Mouse (Mus musculus) limb, embryonic 11.5 days (tissue): ENCODE measurements at regions not wholly inside any gene's neighbourhood (a gene's known extent, or its start where the extent isn't known, plus 50 kb on each side); places are given as distances from the start of the nearest gene placed in this dataset.
A peak's percentile ranks its signal among the peaks of the same experiment; 100 is the strongest.

Experiments used
- ATAC-seq: fragments of 200-750 bp; cut with Nextera tagmentation; 2 replicates; pipeline ENCODE4 v1.8.0; 2017; ENCODE audit warnings: low read depth; ENCODE audit not compliant: insufficient number of reproducible peaks, low FRiP score, low TSS enrichment
- DNase-seq: peaks from one replicate; pipeline ENCODE4 v3.0.0-alpha.2; 2015; ENCODE audit warnings: low spot score
- H3K27ac ChIP-seq: fragments of 300-500 bp; sonication (generic); replicated peaks from 2 replicates; pipeline ENCODE4 v1.5.1; 2014; ENCODE audit warnings: low read depth, mild to moderate bottlenecking, low read length
- H3K27me3 ChIP-seq: fragments of 300-500 bp; sonication (generic); 2 replicates; pipeline ENCODE4 v1.6.1; 2014; ENCODE audit warnings: mild to moderate bottlenecking, low read length, mixed read lengths; ENCODE audit not compliant: control insufficient read depth, insufficient read depth
- H3K36me3 ChIP-seq: fragments of 300-500 bp; sonication (generic); 2 replicates; pipeline ENCODE4 v1.6.1; 2014; ENCODE audit warnings: mild to moderate bottlenecking, low read length, moderate library complexity, mixed read lengths; ENCODE audit not compliant: control insufficient read depth, insufficient read depth
- H3K4me1 ChIP-seq: fragments of 300-500 bp; sonication (generic); 2 replicates; pipeline ENCODE4 v1.6.1; 2014; ENCODE audit warnings: low read length, mixed read lengths; ENCODE audit not compliant: control insufficient read depth, insufficient read depth
- H3K4me2 ChIP-seq: fragments of 300-500 bp; sonication (generic); 2 replicates; pipeline ENCODE4 v1.6.1; 2014; ENCODE audit warnings: low read depth, mild to moderate bottlenecking, moderate library complexity; ENCODE audit not compliant: severe bottlenecking
- H3K4me3 ChIP-seq: fragments of 300-500 bp; sonication (generic); 2 replicates; pipeline ENCODE4 v1.5.1; 2014; ENCODE audit warnings: low read depth, low read length
- H3K9ac ChIP-seq: fragments of 300-500 bp; sonication (generic); 2 replicates; pipeline ENCODE4 v1.6.1; 2014; ENCODE audit warnings: mild to moderate bottlenecking, low read length
- H3K9me3 ChIP-seq: fragments of 300-500 bp; sonication (generic); 2 replicates; pipeline ENCODE4 v1.6.1; 2016; ENCODE audit warnings: low read length; ENCODE audit not compliant: control insufficient read depth
- WGBS: fragments of 180-500 bp; shearing (Covaris S2); extraction: QIAGEN DNeasy Blood & Tissue Kit; methylation state at CpG from one replicate; pipeline ENCODE4 v1.1.7; 2014; 5-methylcytosine and 5-hydroxymethylcytosine counted together

- no peaks in the 10 kb centered on the region for H3K27me3 ChIP-seq
- no peak overlapping the region for H3K9ac ChIP-seq
- WGBS: 87% methylated on average over 2 of the region's 2 CpGs
Observed at GRCm38 (mm10) chr5:53329591-53329990, 62.7 kb downstream of the Smim20 start.

GRCm38 (mm10) chr5:53336704-53337103 lies 69.8 kb downstream of the Smim20 start:
- no peaks in the 10 kb centered on the region for H3K4me1 ChIP-seq
- no peak overlapping the region for H3K27ac ChIP-seq
- H3K9ac ChIP-seq: no peak overlapping the region
- no peak overlapping the region for H3K4me3 ChIP-seq
- H3K36me3 ChIP-seq: no peaks in the 10 kb centered on the region
- H3K9me3 ChIP-seq: no peaks in the 10 kb centered on the region
- ATAC-seq (no peak), DNase-seq (no peak)
- H3K4me2 ChIP-seq: no peak overlapping the region
- 92% methylated on average over 6 of the region's 6 CpGs for WGBS
- no peaks in the 10 kb centered on the region for H3K27me3 ChIP-seq

More at GRCm38 (mm10) chr5:53329591-53329990, 62.7 kb downstream of the Smim20 start:
- DNase-seq (no peak), ATAC-seq (no peak)
- Histone ChIP-seq H3K27ac (no peak overlapping the region), H3K9me3 (no peaks in the 10 kb centered on the region), H3K4me3 (no peak overlapping the region), H3K4me1 (0 out of 2 replicates have a peak, but pooled peaks cover 2% of the 10 kb centered on the region), H3K4me2 (no peak overlapping the region), H3K36me3 (no peaks in the 10 kb centered on the region)

- WGBS: 53% methylated on average over 3 of the region's 3 CpGs
- Histone ChIP-seq H3K4me2 (no peak overlapping the region), H3K27me3 (no peaks in the 10 kb centered on the region), H3K9me3 (no peaks in the 10 kb centered on the region), H3K4me1 (no peaks in the 10 kb centered on the region), H3K36me3 (no peaks in the 10 kb centered on the region), H3K27ac (no peak overlapping the region), H3K4me3 (no peak overlapping the region), H3K9ac (no peak overlapping the region)
- ATAC-seq: no peak
- no peak for DNase-seq
Observed at GRCm38 (mm10) chr5:53337816-53338215, 70.9 kb downstream of the Smim20 start.

- ATAC-seq (no peak), DNase-seq (no peak)
- Histone ChIP-seq H3K4me3 (no peak overlapping the region), H3K4me1 (0 out of 2 replicates have a peak, but pooled peaks cover 7% of the 10 kb centered on the region), H3K4me2 (no peak overlapping the region), H3K9ac (no peak overlapping the region), H3K27me3 (no peaks in the 10 kb centered on the region), H3K9me3 (no peaks in the 10 kb centered on the region), H3K36me3 (no peaks in the 10 kb centered on the region), H3K27ac (no peak overlapping the region)
- 87% methylated on average over 8 of the region's 8 CpGs for WGBS
Observed at GRCm38 (mm10) chr5:53345164-53345563, 78.3 kb downstream of the Smim20 start.

GRCm38 (mm10) chr5:53346028-53346427 lies 79.1 kb downstream of the Smim20 start:
- 68% methylated on average over 8 of the region's 8 CpGs for WGBS
- H3K9me3 ChIP-seq: no peaks in the 10 kb centered on the region
- H3K4me2 ChIP-seq: no peak overlapping the region
- H3K9ac ChIP-seq: no peak overlapping the region
- H3K27ac ChIP-seq: no peak overlapping the region
- no peak for ATAC-seq
- DNase-seq: no peak
- H3K36me3 ChIP-seq: no peaks in the 10 kb centered on the region
- 0 out of 2 replicates have a peak, but pooled peaks cover 7% of the 10 kb centered on the region for H3K4me1 ChIP-seq
- no peaks in the 10 kb centered on the region for H3K27me3 ChIP-seq
- H3K4me3 ChIP-seq: no peak overlapping the region

GRCm38 (mm10) chr5:53346756-53347155 lies 79.9 kb downstream of the Smim20 start:
- 57% methylated on average over 8 of the region's 8 CpGs for WGBS
- Histone ChIP-seq H3K27me3 (no peaks in the 10 kb centered on the region), H3K9ac (no peak overlapping the region), H3K36me3 (no peaks in the 10 kb centered on the region), H3K9me3 (no peaks in the 10 kb centered on the region), H3K4me1 (0 out of 2 replicates have a peak, but pooled peaks cover 7% of the 10 kb centered on the region), H3K4me2 (no peak overlapping the region), H3K4me3 (no peak overlapping the region), H3K27ac (no peak overlapping the region)
- DNase-seq: no peak
- no peak for ATAC-seq

- Histone ChIP-seq H3K9ac (no peak overlapping the region), H3K27me3 (no peaks in the 10 kb centered on the region), H3K4me1 (no peaks in the 10 kb centered on the region), H3K27ac (no peak overlapping the region), H3K4me2 (no peak overlapping the region), H3K9me3 (no peaks in the 10 kb centered on the region), H3K4me3 (no peak overlapping the region), H3K36me3 (no peaks in the 10 kb centered on the region)
- no peak for DNase-seq
- WGBS: 41% methylated on average over 4 of the region's 4 CpGs
- no peak for ATAC-seq
Observed at GRCm38 (mm10) chr5:53352852-53353251, 86.0 kb downstream of the Smim20 start.

- Histone ChIP-seq H3K9ac (no peak overlapping the region), H3K36me3 (no peaks in the 10 kb centered on the region), H3K4me2 (no peak overlapping the region), H3K4me1 (no peaks in the 10 kb centered on the region), H3K9me3 (no peaks in the 10 kb centered on the region), H3K27me3 (no peaks in the 10 kb centered on the region), H3K4me3 (no peak overlapping the region), H3K27ac (no peak overlapping the region)
- peak; percentile 46; the same call in 1 of the 2 replicates for ATAC-seq
- no peak for DNase-seq
- 93% methylated on average over 3 of the region's 3 CpGs for WGBS
Observed at GRCm38 (mm10) chr5:53354296-53354695, 87.4 kb downstream of the Smim20 start.

- no peaks in the 10 kb centered on the region for H3K36me3 ChIP-seq
- H3K9ac ChIP-seq: no peak overlapping the region
- no peak overlapping the region for H3K4me2 ChIP-seq
- H3K4me3 ChIP-seq: no peak overlapping the region
- DNase-seq: peak; percentile 92
- WGBS: under 1% methylated on average over 6 of the region's 6 CpGs
- no peaks in the 10 kb centered on the region for H3K27me3 ChIP-seq
- H3K27ac ChIP-seq: no peak overlapping the region
- no peaks in the 10 kb centered on the region for H3K4me1 ChIP-seq
- ATAC-seq: peak; percentile 45
- H3K9me3 ChIP-seq: no peaks in the 10 kb centered on the region
Observed at GRCm38 (mm10) chr5:53355069-53355468, 88.2 kb downstream of the Smim20 start.
